Mouse (Mus musculus) kidney, postnatal 0 days (tissue): ENCODE data around the gene Cntn2. TPM values are rescaled to one million over a fixed set of nuclear protein-coding genes. Genes with fewer than 3 reads are reported as not detected.

Experiments used
- ATAC-seq: fragments of 200-750 bp; cut with Nextera tagmentation; replicated peaks from 2 replicates; pipeline ENCODE4 v1.8.0; 2017; ENCODE audit warnings: low read depth, moderate number of reproducible peaks, moderate TSS enrichment, moderate library complexity; ENCODE audit not compliant: low FRiP score
- DNase-seq: peaks from one replicate; pipeline ENCODE4 v3.0.0-alpha.2; 2016; ENCODE audit warnings: low spot score
- H3K27ac ChIP-seq: fragments of 300-500 bp; sonication (generic); 2 replicates; pipeline ENCODE4 v1.5.1; 2014; ENCODE audit warnings: mild to moderate bottlenecking
- H3K27me3 ChIP-seq: fragments of 300-500 bp; sonication (generic); 2 replicates; pipeline ENCODE4 v1.6.1; 2014; ENCODE audit warnings: low read length, mixed read lengths; ENCODE audit not compliant: insufficient read depth
- H3K36me3 ChIP-seq: fragments of 300-500 bp; sonication (generic); 2 replicates; pipeline ENCODE4 v1.6.1; 2014; ENCODE audit warnings: low read length, mixed read lengths; ENCODE audit not compliant: insufficient read depth
- H3K4me1 ChIP-seq: fragments of 300-500 bp; sonication (generic); replicated peaks from 2 replicates; pipeline ENCODE4 v1.6.1; 2014; ENCODE audit warnings: antibody characterized with exemption, low read length, mixed read lengths; ENCODE audit not compliant: insufficient read depth
- H3K4me2 ChIP-seq: fragments of 300-500 bp; sonication (generic); 2 replicates; pipeline ENCODE4 v1.6.1; 2014; ENCODE audit warnings: mild to moderate bottlenecking, low read length, moderate library complexity, mixed read lengths
- H3K4me3 ChIP-seq: fragments of 300-500 bp; sonication (generic); replicated peaks from 2 replicates; pipeline ENCODE4 v1.5.1; 2014; ENCODE audit warnings: low read depth, low read length
- H3K9ac ChIP-seq: fragments of 300-500 bp; sonication (generic); 2 replicates; pipeline ENCODE4 v1.6.1; 2014; ENCODE audit warnings: low read depth, low read length
- H3K9me3 ChIP-seq: fragments of 300-500 bp; sonication (generic); replicated peaks from 2 replicates; pipeline ENCODE4 v1.6.1; 2016; ENCODE audit warnings: low read length, inconsistent platforms, mixed read lengths
- CTCF ChIP-seq: IDR thresholded peaks from 2 replicates; pipeline ENCODE4 v1.5.1; 2016; ENCODE audit warnings: antibody characterized with exemption, low read depth, mild to moderate bottlenecking, moderate library complexity
- WGBS: fragments of 180-500 bp; shearing (Covaris S2); extraction: QIAGEN DNeasy Blood & Tissue Kit; methylation state at CpG from one replicate; pipeline ENCODE4 v1.1.7; 2014; 5-methylcytosine and 5-hydroxymethylcytosine counted together
- polyA plus RNA-seq: library from polyadenylated mRNA; unstranded; fragments of >200 nt; fragmentation: Nextera tagmentation; extraction: Ambion mirVana; gene quantifications from 2 replicates; pipeline ENCODE4 v1.2.1, GENCODE M21; 2015

Cntn2 gene
- polyA plus RNA-seq, 1 experiment from 2014 or later: 0.13 TPM

DNA sequence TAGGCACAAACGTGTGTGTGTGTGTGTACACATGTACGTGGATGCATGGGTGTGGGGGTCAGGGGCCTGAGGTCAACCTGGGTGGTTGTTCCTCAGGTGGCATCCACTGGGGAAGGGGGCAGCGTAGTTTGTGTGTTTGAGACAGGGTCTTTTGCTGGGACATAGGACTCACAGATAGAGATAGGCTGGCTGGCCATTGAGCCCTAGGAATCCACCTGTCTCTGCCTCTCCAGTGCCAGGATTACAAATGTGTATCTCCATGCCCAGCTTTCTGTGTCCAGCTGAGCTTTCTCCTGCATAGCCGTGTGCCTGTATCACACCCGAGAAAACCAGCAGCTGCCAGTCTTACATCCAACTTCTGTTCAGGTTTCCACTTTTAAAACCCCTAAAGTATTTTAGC is 33.3 kb downstream of the Cntn2 start:
- Histone ChIP-seq H3K4me2 (no peak overlapping the region), H3K9me3 (no peaks in the 10 kb centered on the region), H3K36me3 (peaks cover 27% of the 10 kb centered on the region), H3K27me3 (no peaks in the 10 kb centered on the region), H3K4me3 (no peak overlapping the region), H3K9ac (no peak overlapping the region), H3K4me1 (no peaks in the 10 kb centered on the region), H3K27ac (no peak overlapping the region)
- ATAC-seq (no peak), DNase-seq (no peak)
- no peak for TF ChIP-seq CTCF
- WGBS: 85% methylated on average over 5 of the region's 5 CpGs

DNA sequence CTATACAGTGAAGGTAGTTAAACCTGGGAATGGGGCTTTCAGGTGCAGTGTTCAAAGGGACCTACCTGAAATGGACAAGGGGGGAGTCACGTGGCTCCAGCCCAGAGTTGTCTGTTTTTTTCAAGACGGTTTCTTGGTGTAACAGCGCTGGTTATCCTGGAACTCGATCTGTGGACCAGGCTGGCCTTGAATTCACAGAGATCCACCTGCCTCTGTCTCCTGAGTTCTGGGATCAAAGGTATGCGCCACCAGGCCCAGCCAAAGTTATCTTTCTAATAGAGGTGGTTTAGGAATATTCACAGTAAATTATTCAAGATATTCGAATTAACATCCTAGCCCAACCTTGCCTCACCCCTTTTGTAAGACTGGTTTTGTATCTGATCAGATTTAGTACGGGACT is 36.4 kb downstream of the Cntn2 start:
- H3K27me3 ChIP-seq: no peaks in the 10 kb centered on the region
- H3K36me3 ChIP-seq: peaks cover 47% of the 10 kb centered on the region
- H3K4me3 ChIP-seq: no peak overlapping the region
- no peak overlapping the region for H3K27ac ChIP-seq
- DNase-seq (no peak), ATAC-seq (no peak)
- no peak overlapping the region for H3K4me2 ChIP-seq
- WGBS: 93% methylated on average over 7 of the region's 7 CpGs
- no peak overlapping the region for H3K9ac ChIP-seq
- no peaks in the 10 kb centered on the region for H3K9me3 ChIP-seq
- H3K4me1 ChIP-seq: no peaks in the 10 kb centered on the region
- TF ChIP-seq CTCF: no peak

DNA sequence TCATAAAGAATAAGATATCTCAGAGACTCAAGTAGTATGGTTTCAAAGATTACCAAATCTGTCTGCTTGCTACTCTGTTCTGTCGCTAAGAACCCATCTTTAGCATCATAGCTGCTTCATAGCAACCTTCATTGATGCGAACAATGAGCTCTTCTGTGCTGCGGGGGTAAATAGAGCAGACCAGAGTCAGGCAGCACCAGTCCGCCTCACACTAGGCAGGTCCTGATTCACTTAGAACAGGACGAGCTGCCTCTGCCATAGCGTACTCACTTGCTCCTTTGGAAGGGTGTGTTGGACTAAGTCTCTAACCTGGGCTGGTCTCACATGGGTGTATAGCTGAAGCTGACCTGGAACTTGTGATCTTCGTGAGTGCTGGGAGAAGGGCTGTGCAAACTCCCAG is 37.0 kb downstream of the Cntn2 start, which contains the start of gene Tmem81:
Tmem81 (plus strand) TSS at position 173 of the 400 bp plus-strand sequence.
- Histone ChIP-seq H3K27me3 (no peaks in the 10 kb centered on the region), H3K4me2 (no peak within 1 kb of the TSS), H3K36me3 (peaks cover 53% of the 10 kb centered on the region), H3K9me3 (no peaks in the 10 kb centered on the region), H3K9ac (no peak within 1 kb of the TSS), H3K27ac (no peak within 1 kb of the TSS), H3K4me1 (no peaks in the 10 kb centered on the region), H3K4me3 (no peak within 1 kb of the TSS)
- WGBS: 97% methylated on average over 7 of the region's 7 CpGs
- DNase-seq (no peak), ATAC-seq (no peak)
- no peak for TF ChIP-seq CTCF

DNA sequence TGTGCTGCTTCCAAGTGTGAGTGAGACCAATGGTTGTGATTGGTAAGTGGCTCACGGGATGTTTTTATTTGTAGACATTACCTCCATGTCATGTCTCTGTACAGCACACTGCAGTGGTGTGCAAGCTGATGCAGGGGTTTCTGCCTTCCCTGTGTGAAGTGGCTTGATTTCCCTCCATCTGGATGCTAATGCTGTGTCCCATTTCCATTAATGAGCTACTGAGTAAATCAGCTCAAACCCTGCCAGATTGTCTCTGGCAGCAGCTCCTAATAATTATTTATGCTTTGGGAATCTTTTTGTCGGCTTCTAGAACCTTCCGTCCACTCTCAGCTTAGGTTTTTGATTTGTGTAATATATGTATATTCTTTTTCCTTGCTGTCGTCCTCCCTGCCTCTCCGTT is 37.9 kb downstream of the Cntn2 start:
- 96% methylated on average over 5 of the region's 5 CpGs for WGBS
- H3K9me3 ChIP-seq: no peaks in the 10 kb centered on the region
- H3K4me1 ChIP-seq: no peaks in the 10 kb centered on the region
- H3K4me2 ChIP-seq: no peak overlapping the region
- H3K27me3 ChIP-seq: no peaks in the 10 kb centered on the region
- TF ChIP-seq CTCF: no peak
- no peak overlapping the region for H3K9ac ChIP-seq
- H3K4me3 ChIP-seq: no peak overlapping the region
- H3K27ac ChIP-seq: no peak overlapping the region
- DNase-seq: no peak
- H3K36me3 ChIP-seq: peaks cover 62% of the 10 kb centered on the region
- ATAC-seq: no peak

DNA sequence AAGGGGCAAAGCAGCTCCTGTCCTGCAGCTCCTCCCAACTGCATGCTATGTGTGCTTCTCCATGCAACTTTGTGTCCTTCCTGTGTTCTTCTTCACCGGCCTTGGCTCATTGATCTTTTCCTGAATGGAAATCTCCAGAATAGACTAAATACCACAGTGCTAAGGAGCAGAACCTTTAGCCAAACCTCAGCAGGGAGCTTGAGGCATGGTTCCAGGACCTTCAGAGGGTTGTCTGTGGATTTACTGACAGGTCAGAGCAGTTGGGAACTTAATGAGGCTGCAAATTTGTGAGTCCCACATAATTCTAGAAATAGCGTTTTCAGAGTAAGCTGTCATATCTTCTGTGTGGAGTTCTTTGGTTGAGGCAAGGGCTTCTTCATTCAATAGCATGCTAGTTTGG is 42.5 kb downstream of the Cntn2 start:
- peaks cover 71% of the 10 kb centered on the region for H3K36me3 ChIP-seq
- ATAC-seq: no peak

DNA sequence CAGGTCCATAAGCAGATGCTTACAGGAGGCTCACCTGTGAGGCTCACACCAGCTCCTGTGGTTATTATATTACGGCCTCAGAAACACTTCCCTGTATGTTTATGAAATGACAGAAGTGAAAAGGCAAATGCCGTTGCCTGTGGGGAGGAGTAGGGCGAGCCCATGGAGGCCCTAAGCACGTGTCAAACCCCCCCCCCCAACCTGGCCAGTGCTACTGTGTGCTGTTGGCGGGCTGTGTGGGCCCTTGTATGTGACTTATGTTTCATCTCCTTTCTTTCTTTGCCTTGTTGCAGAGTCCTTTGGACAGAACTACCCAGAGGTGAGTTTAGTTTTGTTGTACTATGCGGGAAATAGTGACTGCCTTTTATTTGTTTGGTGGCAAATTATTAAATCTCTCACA is 59.3 kb downstream of the Cntn2 start:
- Histone ChIP-seq H3K4me3 (no peak overlapping the region), H3K36me3 (0 out of 2 replicates have a peak, but pooled peaks cover under 1% of the 10 kb centered on the region), H3K4me2 (no peak overlapping the region), H3K27ac (no peak overlapping the region), H3K9ac (no peak overlapping the region), H3K9me3 (no peaks in the 10 kb centered on the region), H3K27me3 (no peaks in the 10 kb centered on the region), H3K4me1 (no peaks in the 10 kb centered on the region)
- 87% methylated on average over 6 of the region's 6 CpGs for WGBS
- no peak for TF ChIP-seq CTCF
- no peak for ATAC-seq
- DNase-seq: no peak

More for the DNA sequence above, 42.5 kb downstream of the Cntn2 start:
- Histone ChIP-seq H3K27ac (no peak overlapping the region), H3K27me3 (no peaks in the 10 kb centered on the region), H3K4me2 (no peak overlapping the region), H3K4me3 (no peak overlapping the region), H3K9ac (no peak overlapping the region), H3K9me3 (no peaks in the 10 kb centered on the region), H3K4me1 (no peaks in the 10 kb centered on the region)
- 90% methylated on average over 2 of the region's 2 CpGs for WGBS
- DNase-seq: no peak
- TF ChIP-seq CTCF: no peak

DNA sequence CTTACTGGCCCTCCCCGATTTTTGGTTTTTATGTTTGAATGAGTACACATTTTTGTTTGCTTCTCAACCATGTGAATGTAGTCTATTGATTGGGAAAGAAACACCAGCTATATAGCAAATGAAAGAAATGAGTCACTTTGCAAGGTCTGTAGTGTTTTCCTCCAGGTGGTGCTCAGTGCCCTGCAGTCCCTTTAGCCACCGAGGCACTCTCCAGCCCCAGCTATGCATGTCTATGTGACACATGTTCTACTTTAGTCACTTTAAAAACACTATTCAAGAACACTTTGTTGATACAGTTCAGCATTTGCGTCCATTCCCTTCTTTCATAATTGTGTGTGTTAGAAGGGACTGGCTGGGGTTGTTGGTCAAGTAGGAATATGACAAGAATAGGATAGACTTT is 59.8 kb downstream of the Cntn2 start:
- H3K27ac ChIP-seq: no peak overlapping the region
- 87% methylated on average over 3 of the region's 3 CpGs for WGBS
- H3K36me3 ChIP-seq: no peaks in the 10 kb centered on the region
- H3K4me3 ChIP-seq: no peak overlapping the region
- H3K4me2 ChIP-seq: no peak overlapping the region
- no peaks in the 10 kb centered on the region for H3K27me3 ChIP-seq
- no peak overlapping the region for H3K9ac ChIP-seq
- TF ChIP-seq CTCF: no peak
- H3K9me3 ChIP-seq: no peaks in the 10 kb centered on the region
- no peak for DNase-seq
- ATAC-seq: no peak
- peaks cover 3% of the 10 kb centered on the region; the same call in 1 of the 2 replicates for H3K4me1 ChIP-seq
